Mouse (Mus musculus): ENCODE measurements around the gene Eif5a. TPM values are rescaled to one million over a fixed set of nuclear protein-coding genes. Genes with fewer than 3 reads are reported as not detected.

Eif5a gene
- total and polyA plus RNA-seq, 3 experiments = 1,419 to 3,314 (median 2,729) TPM

DNA sequence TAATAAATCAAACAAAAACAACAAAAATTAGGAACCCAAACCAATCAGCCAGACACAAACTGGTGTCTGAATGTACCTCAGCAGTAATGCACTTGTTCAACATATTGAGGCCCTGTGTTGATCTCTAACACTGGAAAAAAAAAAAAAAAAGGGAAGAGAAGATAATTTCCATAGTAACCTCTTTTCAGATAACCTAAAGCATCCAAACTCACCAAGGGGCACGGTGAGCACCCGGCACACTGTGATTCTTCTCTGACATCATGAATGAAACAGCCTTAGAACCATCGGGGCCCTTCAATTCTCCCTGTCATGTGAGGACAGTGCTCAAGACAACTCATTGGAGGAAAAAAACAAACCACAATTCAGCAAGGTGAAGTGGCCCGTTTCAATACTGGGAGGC, 8.0 kb upstream of the Eif5a start:
- H3K4me1 ChIP-seq (ENCODE audit: control insufficient read depth in 1 of 2, insufficient read depth in 2 of 2) = peaks cover 6 to 38% of the 10 kb centered on the region in 2 experiments; a peak in 3 of 4 replicates
- H3K4me2 ChIP-seq (ENCODE audit: insufficient read depth, low read depth, poor library complexity, severe bottlenecking) = no peak overlapping the region
- H3K9ac ChIP-seq (ENCODE audit: insufficient read depth, low read depth) = no peak overlapping the region
- DNase-seq (ENCODE audit: extremely low read depth) = no peak
- TF ChIP-seq HCFC1 (IDR thresholded peaks at IDR 0.05; ENCODE audit: low read depth, low read length) (no peak), NRF1 (IDR thresholded peaks at IDR 0.05; ENCODE audit: low read depth, low read length) (0 out of 2 replicates have a peak, but pooled peaks have one; percentile 9), TCF12 (IDR thresholded peaks at IDR 0.05; ENCODE audit: low read depth, low read length) (no peak), USF2 (conservative IDR thresholded peaks at IDR 0.05; ENCODE audit: low read depth, low read length) (no peak), ZMIZ1 (IDR thresholded peaks at IDR 0.05; ENCODE audit: low read depth, low read length) (no peak), KAT2A (IDR thresholded peaks at IDR 0.05; ENCODE audit: insufficient replicate concordance, low read length) (no peak), UBTF (IDR thresholded peaks at IDR 0.05; ENCODE audit: low read depth, low read length) (no peak), CTCF (conservative IDR thresholded peaks at IDR 0.05 in 1 of 2, IDR thresholded peaks at IDR 0.05 in 1 of 2; ENCODE audit: low read depth in 2 of 2, low read length in 2 of 2) (no peak), ZKSCAN1 (IDR thresholded peaks at IDR 0.05; ENCODE audit: borderline replicate concordance, low read depth, low read length) (no peak), CHD2 (IDR thresholded peaks at IDR 0.05; ENCODE audit: low read length) (no peak), MYC (IDR thresholded peaks at IDR 0.05; ENCODE audit: low read depth, low read length) (no peak), POLR2A (IDR thresholded peaks at IDR 0.05; ENCODE audit: low read depth, low read length) (no peak), RAD21 (IDR thresholded peaks at IDR 0.05; ENCODE audit: low read depth, low read length) (no peak), ELF1 (IDR thresholded peaks at IDR 0.05; ENCODE audit: low read depth, low read length) (no peak), EP300 (IDR thresholded peaks at IDR 0.05; ENCODE audit: low read length) (peak; percentile 24; the same call in 1 of the 2 replicates), SIN3A (IDR thresholded peaks at IDR 0.05; ENCODE audit: low read length) (no peak; the same call in 1 of the 2 replicates), MEF2A (IDR thresholded peaks at IDR 0.05; ENCODE audit: borderline replicate concordance, low read depth, low read length) (no peak), MAFK (IDR thresholded peaks at IDR 0.05; ENCODE audit: insufficient replicate concordance, low read length) (no peak), USF1 (IDR thresholded peaks at IDR 0.05; ENCODE audit: low read depth, low read length) (no peak), BHLHE40 (IDR thresholded peaks at IDR 0.05; ENCODE audit: low read depth, low read length) (peak; percentile 42; the same call in 1 of the 2 replicates), RCOR1 (conservative IDR thresholded peaks at IDR 0.05; ENCODE audit: low read depth, low read length) (no peak), ZNF384 (IDR thresholded peaks at IDR 0.05; ENCODE audit: low read depth, low read length) (peak; percentile 71), MAZ (IDR thresholded peaks at IDR 0.05; ENCODE audit: low read depth, low read length) (no peak)
- H3K36me3 ChIP-seq (replicated peaks in 1 of 2; ENCODE audit: control insufficient read depth in 1 of 2, insufficient read depth in 1 of 2, low read length in 1 of 2) = no peaks in the 10 kb centered on the region
- in situ Hi-C loops (cut with MboI; ENCODE audit: low pct_ligation_motif_present, low pct_unique_long_range_greater_than_20kb, low sequenced_read_pairs) (no loop called here), dilution Hi-C loops (cut with MboI; ENCODE audit: extremely low pct_ligation_motif_present, extremely low pct_unique_long_range_greater_than_20kb, low sequenced_read_pairs) (no loop called here)
- peaks cover 5% of the 10 kb centered on the region for H3K27me3 ChIP-seq (replicated peaks)
- H3K27ac ChIP-seq (ENCODE audit: insufficient read depth, low read depth) = no peak overlapping the region
- no peaks in the 10 kb centered on the region for H3K79me2 ChIP-seq (replicated peaks; ENCODE audit: control insufficient read depth, extremely low read depth, insufficient read depth, poor library complexity, severe bottlenecking)
- no peaks in the 10 kb centered on the region for H3K9me3 ChIP-seq (replicated peaks; ENCODE audit: low read length)
- H3K4me3 ChIP-seq (replicated peaks in 1 of 3; ENCODE audit: low read depth in 2 of 3, low read length in 2 of 3, poor library complexity in 1 of 3) = no peak overlapping the region
